Mouse (Mus musculus): ENCODE measurements around the gene Smurf2. TPM values are rescaled to one million over a fixed set of nuclear protein-coding genes. Genes with fewer than 3 reads are reported as not detected.
A peak's percentile ranks its signal among the peaks of the same experiment; 100 is the strongest.
"Not testable (repeated sequence)": the region's sequence is repeated elsewhere in the genome, so short reads cannot be mapped to it uniquely, and the experiment has no call there.

Smurf2 gene
- polyA plus RNA-seq, 1 experiment, result 56.3 TPM

DNA sequence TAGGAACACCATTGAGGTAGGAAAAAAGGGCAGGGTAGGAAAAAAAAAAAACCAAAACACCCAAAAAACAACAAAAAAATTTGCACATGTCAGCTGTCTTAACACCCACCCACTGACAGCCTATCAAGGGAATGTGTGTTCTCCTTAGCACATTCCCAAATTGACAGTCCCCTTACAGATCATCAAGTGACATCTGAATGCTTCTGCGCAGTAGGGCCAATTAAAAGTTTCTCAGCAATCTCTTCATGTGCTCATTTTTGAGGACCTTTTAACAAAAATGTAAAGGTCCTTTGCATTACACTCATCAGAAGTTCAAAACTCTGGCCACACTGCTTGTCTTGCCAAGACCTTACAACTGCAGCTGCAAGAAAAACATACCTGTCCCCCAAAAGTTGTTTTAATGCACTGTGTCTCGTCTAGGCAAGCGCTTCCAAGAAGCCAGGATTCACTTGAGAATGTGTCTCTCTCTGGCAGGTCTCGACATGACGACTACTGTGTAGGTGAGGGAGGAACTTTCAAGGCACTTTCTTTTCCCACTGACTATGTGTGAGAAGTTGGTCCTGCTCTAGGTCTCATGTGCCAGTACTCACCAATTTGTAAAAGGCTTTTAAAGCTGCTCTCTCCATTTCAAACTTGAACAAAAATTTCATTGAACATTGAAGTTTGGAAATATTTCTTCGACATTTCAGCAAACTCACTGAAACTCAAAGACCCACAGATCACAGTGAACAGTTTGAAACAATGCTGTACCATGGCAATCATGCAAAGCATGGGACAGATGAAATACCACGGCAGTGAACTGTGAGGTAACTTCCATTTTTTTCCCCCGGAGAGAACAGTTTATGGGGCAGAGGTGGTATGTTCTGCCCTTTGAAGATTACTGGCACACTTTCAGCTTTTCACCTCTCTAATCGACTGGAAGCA, 137.4 kb downstream of the Smurf2 start:
- H3K4me3 ChIP-seq (ENCODE audit: insufficient read depth, low read length), result no peak overlapping the region

DNA sequence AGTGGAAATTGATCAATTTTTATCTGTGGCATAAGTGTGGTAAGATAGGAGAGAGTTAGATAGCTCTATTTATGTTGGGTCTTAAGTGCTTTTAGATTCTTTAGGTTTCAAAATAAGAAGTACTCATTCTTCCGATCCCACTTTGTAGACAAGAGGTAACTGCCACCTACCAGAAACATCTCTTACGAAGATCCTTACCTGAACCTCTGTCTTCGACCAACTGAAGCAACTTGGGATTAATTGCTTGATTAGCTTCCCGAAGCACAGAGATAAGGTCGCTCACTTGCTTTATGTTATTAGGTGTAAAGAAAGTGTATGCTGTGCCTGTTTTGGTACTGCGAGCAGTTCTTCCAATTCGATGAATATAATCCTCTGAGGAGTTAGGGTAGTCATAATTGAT, 138.2 kb downstream of the Smurf2 start:
- H3K4me1 ChIP-seq (ENCODE audit: control insufficient read depth, insufficient read depth, low read length); H3K4me3 ChIP-seq (ENCODE audit: insufficient read depth, low read length); H3K27ac ChIP-seq (ENCODE audit: insufficient read depth, low read length): not testable (repeated sequence)

More for the DNA sequence above, 137.4 kb downstream of the Smurf2 start:
- Histone ChIP-seq H3K4me1 (ENCODE audit: control insufficient read depth, insufficient read depth, low read length) (0 out of 2 replicates have a peak, but pooled peaks cover 2% of the 10 kb centered on the region), H3K27ac (ENCODE audit: insufficient read depth, low read length) (peak overlapping the region; percentile 9; the same call in 1 of the 2 replicates)
- TF ChIP-seq POLR2A (IDR thresholded peaks at IDR 0.05; ENCODE audit: low read depth, low read length) (no peak), CTCF (IDR thresholded peaks at IDR 0.05; ENCODE audit: borderline replicate concordance, insufficient read depth, low read length) (no peak)

DNA sequence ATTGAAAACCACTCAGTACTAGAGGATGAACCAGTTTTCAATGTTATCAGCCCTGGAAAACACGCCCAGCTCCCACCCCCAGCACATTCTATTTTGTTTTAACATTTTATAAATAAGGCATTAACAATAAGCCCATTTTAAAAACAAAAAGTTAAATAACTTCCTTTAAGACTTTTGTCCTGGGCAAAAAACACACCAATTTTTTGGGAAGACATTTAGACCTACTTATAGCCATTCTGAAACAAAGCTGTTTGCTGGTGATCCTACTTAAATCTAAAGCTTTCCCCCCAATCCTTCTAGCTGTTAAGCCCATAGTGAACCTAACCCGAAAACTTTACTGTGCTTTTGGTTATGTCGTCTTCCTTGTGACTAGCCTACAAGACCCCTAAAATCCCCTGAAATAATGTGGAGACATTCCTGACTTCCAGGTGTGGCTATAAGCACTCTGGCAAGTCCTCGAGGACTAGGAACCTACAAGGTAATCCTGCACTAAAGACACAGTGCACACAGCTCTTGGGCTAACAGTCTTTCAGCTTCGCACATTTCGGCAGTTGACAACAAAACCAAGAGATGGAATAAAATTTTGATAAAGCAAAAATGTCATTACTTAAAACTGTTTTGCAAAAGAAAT, 139.8 kb downstream of the Smurf2 start:
- Histone ChIP-seq H3K27ac (ENCODE audit: insufficient read depth, low read length) (no peak overlapping the region), H3K4me3 (ENCODE audit: insufficient read depth, low read length) (no peak overlapping the region), H3K4me1 (ENCODE audit: control insufficient read depth, insufficient read depth, low read length) (0 out of 2 replicates have a peak, but pooled peaks cover 2% of the 10 kb centered on the region)
- TF ChIP-seq CTCF (IDR thresholded peaks at IDR 0.05; ENCODE audit: borderline replicate concordance, insufficient read depth, low read length) (no peak), POLR2A (IDR thresholded peaks at IDR 0.05; ENCODE audit: low read depth, low read length) (no peak)

DNA sequence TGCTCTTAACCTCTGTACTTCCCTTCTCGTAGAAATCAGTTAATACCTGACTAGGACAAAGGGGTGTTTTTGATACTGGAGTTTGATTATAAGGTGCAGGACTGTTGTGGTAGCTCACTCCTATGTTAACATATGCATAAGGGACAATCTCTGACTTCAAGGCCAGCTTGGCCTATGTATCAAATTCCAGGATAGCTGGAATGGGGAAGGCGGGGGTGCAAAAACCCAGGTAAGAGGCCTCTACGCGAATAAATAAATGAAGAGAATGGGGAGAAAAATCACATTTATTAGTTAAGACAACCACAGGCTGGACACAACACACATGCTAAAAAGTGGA, 140.5 kb downstream of the Smurf2 start:
- 0 out of 2 replicates have a peak, but pooled peaks cover 2% of the 10 kb centered on the region for H3K4me1 ChIP-seq (ENCODE audit: control insufficient read depth, insufficient read depth, low read length)
- no peak overlapping the region for H3K27ac ChIP-seq (ENCODE audit: insufficient read depth, low read length)
- no peak for TF ChIP-seq CTCF (IDR thresholded peaks at IDR 0.05; ENCODE audit: borderline replicate concordance, insufficient read depth, low read length)
- no peak for TF ChIP-seq POLR2A (IDR thresholded peaks at IDR 0.05; ENCODE audit: low read depth, low read length)
- H3K4me3 ChIP-seq (ENCODE audit: insufficient read depth, low read length), result no peak overlapping the region

DNA sequence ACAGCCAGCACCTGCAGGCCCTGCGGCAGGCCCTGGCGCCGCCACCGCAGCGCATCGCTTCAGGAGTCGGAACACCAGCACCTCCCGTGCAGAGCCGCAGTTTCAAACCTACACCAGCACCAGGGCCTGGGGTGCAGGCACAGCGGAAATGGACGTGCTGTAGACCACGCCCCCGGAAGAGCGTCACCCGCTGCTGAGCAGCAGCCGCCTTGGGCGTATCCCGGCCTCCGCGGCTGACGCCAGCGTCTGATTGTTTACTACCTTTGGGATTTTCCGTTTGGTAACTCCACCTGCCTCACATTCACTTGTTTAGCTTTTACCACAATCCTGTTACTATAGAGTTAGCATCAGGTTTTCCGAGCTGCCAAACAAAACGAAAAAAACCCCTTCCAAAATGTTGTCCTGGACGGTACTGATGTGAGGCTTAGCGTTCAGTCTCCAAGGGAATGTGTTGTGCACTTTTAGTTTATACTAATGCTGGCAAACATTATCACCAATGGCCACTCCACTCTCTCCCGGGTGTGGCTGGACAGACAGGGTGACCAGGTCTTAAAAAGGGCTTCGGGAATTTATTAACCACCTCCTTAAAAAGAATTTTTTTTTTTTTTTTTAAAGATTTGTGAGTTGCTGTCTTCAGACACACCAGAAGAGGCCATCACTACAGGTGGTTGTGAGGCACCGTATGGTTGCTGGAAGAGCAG, 141.0 kb downstream of the Smurf2 start, which contains the start of gene Polg2:
Polg2 (minus strand) TSS at position 150 of the 701 bp plus-strand sequence.
- Histone ChIP-seq H3K4me3 (ENCODE audit: insufficient read depth, low read length) (peak within 1 kb of the TSS; percentile 69), H3K27ac (ENCODE audit: insufficient read depth, low read length) (peak within 1 kb of the TSS; percentile 60), H3K4me1 (ENCODE audit: control insufficient read depth, insufficient read depth, low read length) (0 out of 2 replicates have a peak, but pooled peaks cover 2% of the 10 kb centered on the region)
- TF ChIP-seq CTCF (IDR thresholded peaks at IDR 0.05; ENCODE audit: borderline replicate concordance, insufficient read depth, low read length) (no peak), POLR2A (IDR thresholded peaks at IDR 0.05; ENCODE audit: low read depth, low read length) (peak; percentile 91)

DNA sequence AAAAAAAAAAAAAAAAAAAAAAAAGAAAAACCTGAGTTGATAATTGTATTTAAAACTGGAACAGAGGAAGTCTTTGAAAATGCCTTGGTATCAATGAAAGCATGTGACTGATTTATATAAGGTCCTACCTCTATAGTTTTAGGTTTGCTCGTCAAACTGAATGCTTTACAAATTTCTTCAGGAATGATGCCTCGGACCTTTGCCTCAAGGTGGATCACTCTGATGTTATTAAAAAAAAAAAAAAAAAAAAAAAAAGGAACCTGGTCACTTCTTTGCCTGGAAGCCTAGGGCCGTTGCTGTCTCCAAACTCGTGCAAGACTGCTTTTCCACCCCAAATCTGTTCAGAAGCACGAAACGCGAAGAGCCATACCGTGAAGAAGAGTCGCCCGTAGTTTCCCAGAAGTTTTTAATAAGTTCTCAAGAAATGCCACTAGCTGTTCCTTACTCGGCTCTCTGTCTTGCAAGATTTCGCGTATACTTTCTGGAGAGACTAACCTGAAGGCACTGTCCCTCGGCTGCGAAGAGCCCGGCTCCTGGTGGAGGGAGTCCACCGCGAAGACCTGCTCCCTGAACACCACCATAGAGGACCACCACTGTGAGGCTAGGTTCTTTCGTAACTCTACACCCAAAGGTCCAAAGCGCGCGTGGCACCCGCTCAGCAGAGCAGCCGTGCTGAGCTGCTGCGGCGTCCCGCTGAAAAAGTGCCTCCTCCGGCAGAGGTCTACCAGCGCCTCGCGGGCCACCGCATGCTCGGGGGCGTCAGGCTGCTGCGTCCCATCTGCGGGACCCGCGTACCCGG, 141.7 kb downstream of the Smurf2 start:
- 0 out of 2 replicates have a peak, but pooled peaks cover 2% of the 10 kb centered on the region for H3K4me1 ChIP-seq (ENCODE audit: control insufficient read depth, insufficient read depth, low read length)
- TF ChIP-seq POLR2A (IDR thresholded peaks at IDR 0.05; ENCODE audit: low read depth, low read length) (no peak), CTCF (IDR thresholded peaks at IDR 0.05; ENCODE audit: borderline replicate concordance, insufficient read depth, low read length) (no peak)
- peak overlapping the region; percentile 60 for H3K27ac ChIP-seq (ENCODE audit: insufficient read depth, low read length)
- H3K4me3 ChIP-seq (ENCODE audit: insufficient read depth, low read length), result peak overlapping the region; percentile 69

DNA sequence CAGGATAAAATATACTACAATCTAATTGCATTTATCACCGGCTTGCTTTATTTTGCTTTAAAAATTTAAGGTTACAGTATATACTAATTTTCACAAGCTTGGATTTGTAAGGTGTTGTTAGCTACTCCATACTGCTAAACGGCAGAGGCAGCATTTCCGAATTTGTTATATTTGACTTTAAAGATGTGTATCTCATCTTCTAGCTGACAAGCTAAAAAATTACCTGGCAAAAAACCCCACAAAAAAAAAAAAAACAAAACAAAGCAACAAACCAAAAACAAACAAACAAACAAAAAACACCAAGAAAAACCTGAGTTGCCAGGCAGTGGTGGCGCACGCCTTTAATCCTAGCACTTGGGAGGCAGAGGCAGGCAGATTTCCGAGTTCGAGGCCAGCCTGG, 142.4 kb downstream of the Smurf2 start:
- Histone ChIP-seq H3K27ac (ENCODE audit: insufficient read depth, low read length) (no peak overlapping the region), H3K4me3 (ENCODE audit: insufficient read depth, low read length) (no peak overlapping the region), H3K4me1 (ENCODE audit: control insufficient read depth, insufficient read depth, low read length) (0 out of 2 replicates have a peak, but pooled peaks cover 2% of the 10 kb centered on the region)
- TF ChIP-seq POLR2A (IDR thresholded peaks at IDR 0.05; ENCODE audit: low read depth, low read length), result no peak
- TF ChIP-seq CTCF (IDR thresholded peaks at IDR 0.05; ENCODE audit: borderline replicate concordance, insufficient read depth, low read length), result no peak

DNA sequence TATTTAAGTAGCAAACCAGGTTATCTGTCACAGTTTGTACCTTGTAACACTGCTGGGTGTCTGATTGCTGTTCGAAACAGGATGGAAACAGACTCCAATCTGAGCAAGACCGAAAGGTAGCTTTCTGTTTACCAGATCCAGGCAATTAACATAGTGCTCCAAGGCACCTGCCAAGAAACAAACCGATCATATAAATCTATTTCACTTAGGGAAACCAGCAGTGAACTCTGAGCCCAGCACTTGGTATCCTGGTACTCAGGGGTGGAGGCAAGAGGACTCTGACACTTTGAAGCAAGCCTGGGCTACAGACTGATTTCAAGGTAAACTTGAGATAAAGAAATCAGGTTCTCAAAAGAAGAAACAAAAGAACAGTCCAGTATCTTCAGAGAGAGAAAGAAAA, 143.1 kb downstream of the Smurf2 start:
- H3K4me1 ChIP-seq (ENCODE audit: control insufficient read depth, insufficient read depth, low read length), result no peaks in the 10 kb centered on the region
- H3K4me3 ChIP-seq (ENCODE audit: insufficient read depth, low read length), result no peak overlapping the region
- H3K27ac ChIP-seq (ENCODE audit: insufficient read depth, low read length), result no peak overlapping the region
- TF ChIP-seq POLR2A (IDR thresholded peaks at IDR 0.05; ENCODE audit: low read depth, low read length) (no peak), CTCF (IDR thresholded peaks at IDR 0.05; ENCODE audit: borderline replicate concordance, insufficient read depth, low read length) (no peak)

DNA sequence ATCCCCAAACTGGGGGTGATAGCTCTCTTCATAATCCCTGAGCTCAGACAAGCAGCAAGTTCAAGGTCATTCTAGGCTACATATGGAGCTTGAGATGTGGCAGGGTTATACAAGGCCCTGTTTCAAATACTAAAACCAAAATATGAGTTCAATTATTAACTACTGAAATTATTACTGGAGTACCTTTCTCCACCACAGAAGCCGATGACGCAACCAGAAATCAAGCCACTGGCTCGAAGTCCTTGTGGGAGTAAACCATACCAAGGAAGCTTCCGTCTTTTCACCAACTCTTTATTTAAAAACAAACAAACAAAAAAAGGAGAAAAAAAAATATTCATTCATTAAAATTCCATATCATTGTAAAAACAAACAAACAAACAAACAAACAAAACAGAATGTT, 143.6 kb downstream of the Smurf2 start:
- no peak for TF ChIP-seq POLR2A (IDR thresholded peaks at IDR 0.05; ENCODE audit: low read depth, low read length)
- Histone ChIP-seq H3K4me3 (ENCODE audit: insufficient read depth, low read length) (no peak overlapping the region), H3K27ac (ENCODE audit: insufficient read depth, low read length) (no peak overlapping the region), H3K4me1 (ENCODE audit: control insufficient read depth, insufficient read depth, low read length) (no peaks in the 10 kb centered on the region)

Measured in embryonic fibroblast, embryonic 13.5 days (primary cell).